Mouse (Mus musculus) myocyte (in vitro differentiated cells): ENCODE measurements around the gene Twf1. TPM values are rescaled to one million over a fixed set of nuclear protein-coding genes. Genes with fewer than 3 reads are reported as not detected.
A peak's percentile ranks its signal among the peaks of the same experiment; 100 is the strongest.

Experiments
- H3K27me3 ChIP-seq: one replicate; pipeline ENCODE4 v1.6.1; 2011; ENCODE audit not compliant: control insufficient read depth, insufficient read depth, insufficient read length
- H3K36me3 ChIP-seq: one replicate; pipeline ENCODE4 v1.6.1; 2011; ENCODE audit not compliant: control insufficient read depth, insufficient read depth
- H3K4me2 ChIP-seq: one replicate; pipeline ENCODE4 v1.6.1; 2011; ENCODE audit warnings: low read depth, control low read depth
- H3K4me3 ChIP-seq: one replicate; pipeline ENCODE4 v1.5.1; 2011; ENCODE audit warnings: mild to moderate bottlenecking, control low read depth, moderate library complexity
- H3K79me2 ChIP-seq: one replicate; pipeline ENCODE4 v1.6.1; 2011; ENCODE audit not compliant: control insufficient read depth, insufficient read depth
- H3ac ChIP-seq: one replicate; pipeline ENCODE4 v1.6.1; 2011; ENCODE audit not compliant: control insufficient read depth, insufficient read length
- CEBPB ChIP-seq: IDR thresholded peaks from 2 replicates; pipeline ENCODE4 v1.6.1; 2011; ENCODE audit warnings: mild to moderate bottlenecking, moderate library complexity; ENCODE audit not compliant: poor library complexity, insufficient read depth, severe bottlenecking
- E2F4 ChIP-seq: IDR thresholded peaks from one replicate; pipeline ENCODE4 v1.6.1; 2011; ENCODE audit warnings: mild to moderate bottlenecking, control low read depth, moderate library complexity; ENCODE audit not compliant: insufficient read depth
- MAX ChIP-seq: IDR thresholded peaks from one replicate; pipeline ENCODE4 v1.6.1; 2011; ENCODE audit warnings: low read depth, mild to moderate bottlenecking, control low read depth
- MYOD1 ChIP-seq, 3 experiments: IDR thresholded peaks; one replicate each; pipeline ENCODE4 v1.6.1; 2011; ENCODE audit warnings: control low read depth in 2 of 3, low read depth in 2 of 3, mild to moderate bottlenecking in 2 of 3, moderate library complexity in 1 of 3; ENCODE audit not compliant: insufficient read length in 2 of 3, control insufficient read depth in 1 of 3
- MYOG ChIP-seq, 3 experiments: IDR thresholded peaks; one replicate each; pipeline ENCODE4 v1.6.1; 2011; ENCODE audit warnings: control low read depth in 2 of 3, low read depth in 2 of 3, mild to moderate bottlenecking in 2 of 3; ENCODE audit not compliant: insufficient read length in 2 of 3, control insufficient read depth in 1 of 3, insufficient read depth in 1 of 3
- POLR2A ChIP-seq: IDR thresholded peaks from one replicate; pipeline ENCODE4 v1.6.1; 2011; ENCODE audit warnings: low read depth, mild to moderate bottlenecking, control low read depth, moderate library complexity; ENCODE audit not compliant: insufficient read length
- POLR2AphosphoS2 ChIP-seq: IDR thresholded peaks from one replicate; pipeline ENCODE4 v1.6.1; 2011; ENCODE audit warnings: low read depth, control low read depth; ENCODE audit not compliant: insufficient read length
- REST ChIP-seq: IDR thresholded peaks from one replicate; pipeline ENCODE4 v1.6.1; 2011; ENCODE audit warnings: mild to moderate bottlenecking, control low read depth, moderate library complexity; ENCODE audit not compliant: insufficient read depth, insufficient read length
- SRF ChIP-seq: IDR thresholded peaks from one replicate; pipeline ENCODE4 v1.6.1; 2011; ENCODE audit warnings: low read depth; ENCODE audit not compliant: control insufficient read depth, insufficient read length
- TCF12 ChIP-seq: IDR thresholded peaks from one replicate; pipeline ENCODE4 v1.6.1; 2011; ENCODE audit warnings: mild to moderate bottlenecking, control low read depth; ENCODE audit not compliant: poor library complexity, insufficient read depth, severe bottlenecking
- TCF3 ChIP-seq: IDR thresholded peaks from one replicate; pipeline ENCODE4 v1.6.1; 2011; ENCODE audit warnings: low read depth, control low read depth; ENCODE audit not compliant: insufficient read length
- USF1 ChIP-seq: IDR thresholded peaks from one replicate; pipeline ENCODE4 v1.6.1; 2011; ENCODE audit warnings: low read depth, mild to moderate bottlenecking, control low read depth, moderate library complexity
- polyA plus RNA-seq: library from polyadenylated mRNA; unstranded; fragments of >200 nt; fragmentation: generic; extraction: Trizol; gene quantifications from one replicate; pipeline ENCODE4 v1.2.1, GENCODE M21; 2012; ENCODE audit warnings: missing spikeins

The Twf1 gene
- polyA plus RNA-seq, 1 experiment, result 28.6 TPM

- TF ChIP-seq POLR2A (no peak), MYOD1 (IDR thresholded peaks at IDR 0.05; ENCODE audit: control insufficient read depth in 1 of 3, insufficient read length in 2 of 3, low read depth in 2 of 3) (no peak), MYOG (IDR thresholded peaks at IDR 0.05; ENCODE audit: control insufficient read depth in 1 of 3, insufficient read depth in 1 of 3, insufficient read length in 2 of 3, low read depth in 2 of 3) (no peak), REST (no peak), MAX (no peak), E2F4 (no peak), SRF (no peak), USF1 (no peak), TCF3 (no peak), CEBPB (no peak), POLR2AphosphoS2 (no peak), TCF12 (no peak)
- no peaks in the 10 kb centered on the region for H3K27me3 ChIP-seq
- peak overlapping the region; percentile 66 for H3K4me2 ChIP-seq
- peaks cover 16% of the 10 kb centered on the region for H3K36me3 ChIP-seq
- H3K4me3 ChIP-seq, result peak overlapping the region; percentile 53
- peaks cover 36% of the 10 kb centered on the region for H3K79me2 ChIP-seq
- H3ac ChIP-seq, result peak overlapping the region; percentile 83
Measured at GRCm38 (mm10) chr15:94590083-94590482, 394 bp upstream of the Twf1 start.

DNA sequence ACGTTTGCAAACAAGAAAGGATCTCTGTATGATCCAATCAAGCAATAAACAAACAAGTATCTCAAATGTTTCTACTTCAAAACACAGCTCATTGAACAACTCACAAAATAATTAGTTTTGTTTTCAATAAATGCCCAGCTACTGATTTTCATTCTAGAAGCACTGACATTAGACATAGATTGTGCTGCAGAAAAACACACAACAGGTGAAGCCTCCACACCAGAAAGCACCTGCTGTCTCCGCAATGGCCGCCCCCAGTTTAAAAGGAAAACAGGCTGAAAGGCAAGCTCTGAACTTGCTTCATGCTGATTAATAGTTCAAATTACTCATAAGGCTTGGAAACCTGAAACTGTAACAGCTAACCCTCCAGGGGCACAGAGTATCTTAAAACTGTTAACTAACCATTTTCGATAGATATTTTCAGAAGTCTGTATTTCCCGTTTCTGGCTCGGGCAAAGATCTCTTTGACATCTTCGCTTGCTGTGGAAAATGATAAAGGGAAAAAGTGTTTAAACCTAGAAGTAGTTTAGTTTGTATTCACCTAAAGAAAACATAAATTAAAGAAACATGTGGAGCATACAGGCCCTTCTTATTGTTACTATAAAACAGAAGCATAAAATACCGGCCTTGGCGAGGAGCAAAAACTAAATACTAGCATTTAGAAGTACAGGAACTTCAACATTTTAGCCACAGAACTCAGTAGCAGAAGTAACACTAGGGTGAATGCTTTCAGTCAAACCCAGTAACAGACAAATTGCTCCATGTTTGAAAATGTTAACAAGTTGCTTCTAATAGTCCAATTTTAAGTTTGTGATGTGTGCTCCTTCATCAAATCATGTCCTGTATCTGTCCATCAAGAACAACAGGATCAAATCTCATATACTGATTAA is 1.6 kb downstream of the Twf1 start:
- TF ChIP-seq MYOD1 (IDR thresholded peaks at IDR 0.05; ENCODE audit: control insufficient read depth in 1 of 3, insufficient read length in 2 of 3, low read depth in 2 of 3) (peak in 1 of 3 experiments; percentile 57), USF1 (no peak)
- H3ac ChIP-seq, result no peak overlapping the region
- H3K4me3 ChIP-seq, result peak overlapping the region; percentile 53
- H3K79me2 ChIP-seq, result peaks cover 36% of the 10 kb centered on the region
- peak overlapping the region; percentile 83 for H3K4me2 ChIP-seq
- H3K36me3 ChIP-seq, result peaks cover 33% of the 10 kb centered on the region
- H3K27me3 ChIP-seq, result no peaks in the 10 kb centered on the region

GRCm38 (mm10) chr15:94584738-94585137 is 5.0 kb downstream of the Twf1 start:
- Histone ChIP-seq H3K27me3 (no peaks in the 10 kb centered on the region), H3ac (no peak overlapping the region), H3K4me2 (no peak overlapping the region), H3K79me2 (peaks cover 36% of the 10 kb centered on the region), H3K4me3 (no peak overlapping the region), H3K36me3 (peaks cover 64% of the 10 kb centered on the region)
- no peak for TF ChIP-seq MYOG (IDR thresholded peaks at IDR 0.05; ENCODE audit: control insufficient read depth in 1 of 3, insufficient read depth in 1 of 3, insufficient read length in 2 of 3, low read depth in 2 of 3)
- no peak for TF ChIP-seq SRF
- no peak for TF ChIP-seq TCF12
- TF ChIP-seq USF1, result no peak
- TF ChIP-seq POLR2AphosphoS2, result no peak
- no peak for TF ChIP-seq MYOD1 (IDR thresholded peaks at IDR 0.05; ENCODE audit: control insufficient read depth in 1 of 3, insufficient read length in 2 of 3, low read depth in 2 of 3)
- TF ChIP-seq TCF3, result no peak
- TF ChIP-seq CEBPB, result no peak
- TF ChIP-seq POLR2A, result no peak
- no peak for TF ChIP-seq MAX
- no peak for TF ChIP-seq REST
- no peak for TF ChIP-seq E2F4

GRCm38 (mm10) chr15:94583153-94583552 is 6.5 kb downstream of the Twf1 start:
- Histone ChIP-seq H3K4me2 (no peak overlapping the region), H3ac (no peak overlapping the region), H3K79me2 (peaks cover 24% of the 10 kb centered on the region), H3K36me3 (peaks cover 79% of the 10 kb centered on the region), H3K4me3 (no peak overlapping the region), H3K27me3 (no peaks in the 10 kb centered on the region)
- TF ChIP-seq MYOG (IDR thresholded peaks at IDR 0.05; ENCODE audit: control insufficient read depth in 1 of 3, insufficient read depth in 1 of 3, insufficient read length in 2 of 3, low read depth in 2 of 3) (no peak), POLR2A (no peak), TCF3 (no peak), USF1 (no peak), E2F4 (no peak), MAX (no peak), TCF12 (no peak), SRF (no peak)

GRCm38 (mm10) chr15:94582000-94582593 is 7.6 kb downstream of the Twf1 start:
- Histone ChIP-seq H3K4me2 (no peak overlapping the region), H3K79me2 (peaks cover 13% of the 10 kb centered on the region), H3K36me3 (peaks cover 89% of the 10 kb centered on the region), H3ac (no peak overlapping the region), H3K4me3 (no peak overlapping the region), H3K27me3 (no peaks in the 10 kb centered on the region)
- no peak for TF ChIP-seq POLR2A
- TF ChIP-seq E2F4, result no peak
- no peak for TF ChIP-seq USF1
- no peak for TF ChIP-seq REST
- TF ChIP-seq TCF3, result no peak
- TF ChIP-seq MAX, result no peak
- TF ChIP-seq TCF12, result no peak
- no peak for TF ChIP-seq SRF
- no peak for TF ChIP-seq CEBPB
- TF ChIP-seq MYOG (IDR thresholded peaks at IDR 0.05; ENCODE audit: control insufficient read depth in 1 of 3, insufficient read depth in 1 of 3, insufficient read length in 2 of 3, low read depth in 2 of 3), result no peak
- no peak for TF ChIP-seq MYOD1 (IDR thresholded peaks at IDR 0.05; ENCODE audit: control insufficient read depth in 1 of 3, insufficient read length in 2 of 3, low read depth in 2 of 3)
- no peak for TF ChIP-seq POLR2AphosphoS2
